Mouse (Mus musculus) MEL (cell line): ENCODE data around the gene Uggt1.

Source experiments
- HCFC1 ChIP-seq: IDR thresholded peaks from 2 replicates; pipeline ENCODE4 v1.6.1; 2012; ENCODE audit warnings: low read depth, mild to moderate bottlenecking, inconsistent platforms, low read length, improper control_type of control experiment, moderate library complexity
- MYC ChIP-seq: IDR thresholded peaks from 2 replicates; pipeline ENCODE4 v1.6.1; 2011; ENCODE audit warnings: low read depth, mild to moderate bottlenecking, low read length, improper control_type of control experiment, moderate library complexity

- TF ChIP-seq MYC (no peak), HCFC1 (no peak)
Observed at GRCm38 (mm10) chr1:36113670-36114069, 130.8 kb downstream of the Uggt1 start.
